Mouse (Mus musculus): Measurements from ENCODE around the gene Pigq.

Pigq gene

DNA sequence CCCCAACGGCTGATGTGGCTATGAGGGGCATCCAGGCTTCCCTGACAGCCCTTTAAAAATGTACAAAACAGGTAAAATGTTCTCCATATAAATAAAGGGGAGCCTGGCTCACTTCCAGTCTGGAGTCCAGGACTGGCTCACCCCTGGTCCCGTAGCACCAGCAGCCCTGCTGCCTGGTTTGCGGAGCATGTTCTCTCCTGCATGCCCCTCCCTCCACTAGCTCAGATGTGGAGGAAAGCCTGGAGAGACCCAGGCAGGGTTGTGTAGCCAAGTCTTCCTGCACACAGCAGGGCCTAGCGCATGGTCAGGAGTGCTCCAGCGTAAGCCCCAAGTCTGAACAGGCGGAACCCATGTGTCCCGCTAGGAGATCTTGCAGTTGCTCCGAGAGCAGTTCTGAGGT lies 61.5 kb downstream of the Pigq start:
- no peak for DNase-seq (ENCODE audit: low spot score)

GRCm38 (mm10) chr17:25882306-25882705 lies 62.4 kb downstream of the Pigq start:
- no peak for DNase-seq (ENCODE audit: low spot score)

GRCm38 (mm10) chr17:25881691-25882090 lies 63.0 kb downstream of the Pigq start:
- no peak for DNase-seq (ENCODE audit: low spot score)

DNA sequence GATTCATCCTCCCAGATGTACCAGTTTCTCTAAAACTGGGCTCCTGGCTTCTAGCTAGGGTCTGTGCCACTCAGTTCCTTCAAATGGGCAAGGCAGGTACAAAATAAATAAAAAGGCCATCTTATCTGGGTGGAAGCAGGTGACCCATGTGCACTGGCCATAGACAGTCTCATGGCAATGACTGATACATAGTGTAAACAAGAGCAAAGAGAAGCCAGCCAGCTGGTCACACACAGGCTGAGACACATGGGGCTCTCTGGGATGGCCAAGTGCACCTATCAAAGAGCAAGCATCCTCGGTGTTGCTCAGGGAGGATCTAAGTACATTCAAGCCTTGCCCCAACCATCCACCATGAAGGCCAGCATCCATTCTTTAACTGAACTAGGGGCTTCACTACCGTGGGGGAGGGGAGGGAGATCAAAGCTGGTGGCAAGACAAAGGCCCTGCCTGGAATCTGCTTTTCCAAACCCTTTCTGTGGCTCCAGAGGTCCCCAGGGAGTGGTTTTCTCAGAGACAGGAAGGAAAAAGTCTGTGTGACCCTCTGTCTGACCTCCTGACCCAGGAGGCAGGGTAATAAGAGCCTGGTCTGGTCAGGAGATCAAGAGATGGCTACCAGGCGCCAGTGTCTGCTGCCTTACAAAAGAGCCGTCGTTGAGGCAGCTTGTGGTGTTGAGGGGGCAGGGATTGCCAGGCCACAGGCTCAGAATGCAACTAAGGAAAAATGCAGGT lies 63.7 kb downstream of the Pigq start:
- DNase-seq (ENCODE audit: low spot score) = no peak

DNA sequence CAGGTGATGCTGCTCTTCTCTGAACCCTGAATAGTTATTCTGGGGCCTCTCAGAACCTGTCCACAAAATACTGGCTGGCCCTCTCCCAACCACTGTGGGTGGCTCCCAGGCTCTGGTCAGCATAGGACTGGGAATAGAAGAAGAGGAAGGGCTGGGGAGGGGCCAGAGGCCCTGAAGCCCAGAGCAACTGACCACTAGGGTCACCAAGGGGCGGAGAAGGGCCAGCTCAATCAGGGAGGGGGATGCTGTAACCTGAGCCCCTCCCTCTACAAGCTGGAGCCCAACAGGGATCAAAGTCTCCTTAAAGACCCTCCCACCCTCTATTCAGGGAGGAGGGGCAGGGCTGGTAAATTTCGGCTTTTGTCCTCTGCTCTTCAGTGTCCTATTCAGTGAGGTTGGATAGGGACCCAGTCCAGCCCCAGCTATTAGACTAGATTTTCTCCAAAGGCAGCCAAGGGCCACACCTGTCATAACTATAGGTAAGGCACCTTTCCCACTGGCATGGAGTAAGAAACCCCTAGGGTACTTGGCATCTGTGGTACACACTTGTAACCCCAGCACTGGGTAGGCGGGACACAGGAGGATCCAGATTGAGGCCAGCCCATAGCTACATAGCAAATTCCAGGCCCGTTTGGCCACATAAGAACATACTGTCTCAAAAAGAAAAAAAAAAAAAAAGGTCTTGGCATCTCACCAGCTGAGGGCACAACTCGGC lies 64.4 kb downstream of the Pigq start, which contains the start of gene Wfikkn1:
Gene Wfikkn1 (minus strand): TSS at position 663 of the 715 bp plus-strand sequence.
- no peak for DNase-seq (ENCODE audit: low spot score)

DNA sequence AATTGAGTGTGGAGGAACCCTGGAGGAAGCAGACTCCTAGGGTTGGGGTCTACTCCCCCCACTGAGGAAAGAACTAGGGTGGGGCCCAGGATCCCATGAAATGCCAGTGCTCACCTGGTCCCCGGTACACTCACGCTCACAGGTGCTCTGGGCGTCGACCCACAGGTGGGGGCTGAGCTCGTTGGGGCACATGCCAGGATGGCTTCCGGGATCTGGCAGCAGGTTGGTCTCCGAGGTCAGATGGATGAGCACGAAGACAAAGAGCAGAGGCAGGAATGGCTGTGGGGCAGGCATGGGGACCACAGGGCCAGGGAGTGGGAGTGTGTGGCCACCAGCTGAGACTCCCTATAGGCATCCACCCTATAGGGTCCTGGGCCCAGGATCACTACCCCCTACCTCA lies 65.0 kb downstream of the Pigq start:
- DNase-seq (ENCODE audit: low spot score) = no peak

DNA sequence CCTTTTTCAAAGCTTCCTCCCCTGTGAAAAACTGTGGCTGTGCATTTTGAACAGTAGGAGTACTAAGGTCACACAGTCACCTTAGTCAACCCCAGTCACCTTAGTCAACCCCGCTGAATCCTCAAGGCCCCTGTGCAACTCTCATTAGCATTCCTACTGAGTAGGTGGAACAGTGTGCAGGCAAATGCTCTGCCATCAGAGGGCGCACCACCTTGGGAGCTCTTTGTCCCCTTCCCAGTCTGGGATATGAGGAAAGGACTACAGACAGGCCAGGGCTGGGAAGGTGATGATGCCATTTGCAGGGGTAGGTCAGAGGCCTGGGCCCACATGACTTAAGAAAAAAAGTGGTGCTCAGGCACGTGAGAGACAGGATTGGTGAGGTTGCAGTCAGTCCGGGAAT lies 65.5 kb downstream of the Pigq start:
- peak; percentile 52 for DNase-seq (ENCODE audit: low spot score)

GRCm38 (mm10) chr17:25878611-25879180 lies 66.0 kb downstream of the Pigq start:
- DNase-seq (ENCODE audit: low spot score) = no peak

GRCm38 (mm10) chr17:25877741-25878610 lies 66.8 kb downstream of the Pigq start:
- DNase-seq (ENCODE audit: low spot score) = no peak

GRCm38 (mm10) chr17:25877025-25877424 lies 67.7 kb downstream of the Pigq start:
- DNase-seq (ENCODE audit: low spot score) = no peak

All from retina, embryonic 14.5 days (tissue).